26 mouse cellular contexts compared by ENCODE assay signal in genomic region chr4:118402701-118403100, GRCm38 (mm10). TPM values are rescaled to one million over a fixed set of nuclear protein-coding genes. Genes with fewer than 3 reads are reported as not detected.
DNase-seq lines count a peak whose midpoint lies in the region; TF ChIP-seq lines count a peak whose summit lies in the region.
"Had no signal": no experiment of that assay in that cellular context is flagged by ENCODE, and none has a peak within 500 bp of the region (broad histone marks: within the 10 kb centered on the region; RNA-seq: fewer than 3 reads in every experiment).

No protein-coding gene starts in this region.

- TF ChIP-seq POLR2A in liver, adult 2 months (IDR thresholded peaks at IDR 0.05; ENCODE audit: extremely low read depth, insufficient read depth, low read length): no peak

- peaks cover 3% of the 10 kb centered on the region; the same call in 1 of the 2 replicates for H3K79me2 ChIP-seq in liver, adult 2 months (ENCODE audit: control insufficient read depth, insufficient read depth, low read length)

- no peak for TF ChIP-seq CTCF in liver, adult 2 months (IDR thresholded peaks at IDR 0.05; ENCODE audit: low read depth, low read length)

- H3K27me3 ChIP-seq in liver, adult 2 months (ENCODE audit: control insufficient read depth, insufficient read depth, low read length): no peaks in the 10 kb centered on the region
- H3K27me3 ChIP-seq: forebrain, embryonic 13.5 days; heart, embryonic 15.5 days; intestine, embryonic 15.5 days; limb, embryonic 13.5 days; megakaryocyte, embryonic 14.5 days; midbrain, embryonic 12.5 days; neural tube, embryonic 12.5 days had no signal

- H3K9ac ChIP-seq in liver, adult 2 months (ENCODE audit: low read depth, low read length): no peak overlapping the region
- H3K9ac ChIP-seq: forebrain, embryonic 13.5 days; heart, embryonic 15.5 days; intestine, embryonic 15.5 days; limb, embryonic 13.5 days; midbrain, embryonic 12.5 days; neural tube, embryonic 12.5 days had no signal

- 45% methylated on average over 12 of the region's 12 CpGs for WGBS in liver, adult 2 months

- H3K27ac ChIP-seq in liver, adult 2 months (replicated peaks; ENCODE audit: insufficient read depth, low read depth, low read length): no peak overlapping the region
- H3K27ac ChIP-seq: forebrain, embryonic 13.5 days; heart, embryonic 15.5 days; hindbrain, postnatal 0 days; intestine, embryonic 15.5 days; kidney, postnatal 0 days; limb, embryonic 13.5 days; midbrain, embryonic 12.5 days; neural tube, embryonic 12.5 days had no signal

- H3K36me3 ChIP-seq in liver, adult 2 months (ENCODE audit: control insufficient read depth, insufficient read depth, low read length): no peaks in the 10 kb centered on the region; the same call in 1 of the 2 replicates

- no peak overlapping the region for H3K4me3 ChIP-seq in liver, adult 2 months (ENCODE audit: insufficient read depth, low read depth, low read length)
- H3K4me3 ChIP-seq: forebrain, embryonic 13.5 days; heart, embryonic 10.5 days; heart, embryonic 15.5 days; intestine, embryonic 15.5 days; limb, embryonic 13.5 days; megakaryocyte, embryonic 14.5 days; midbrain, embryonic 12.5 days; myocyte; neural tube, embryonic 12.5 days had no signal

- peaks cover 20% of the 10 kb centered on the region for H3K4me1 ChIP-seq in liver, adult 2 months (ENCODE audit: control insufficient read depth, insufficient read depth, low read length)
- H3K4me1 ChIP-seq: forebrain, embryonic 13.5 days; heart, embryonic 10.5 days; heart, embryonic 15.5 days; intestine, embryonic 15.5 days; limb, embryonic 13.5 days; neural tube, embryonic 12.5 days had no signal

- peak; percentile 59 for DNase-seq in adrenal gland, adult 2 months
- DNase-seq in adrenal gland, adult 18-20 months (ENCODE audit: low spot score in 2 of 2): no peak
- DNase-seq in liver, adult 2 months (ENCODE audit: extremely low read depth, low read depth, low spot score): peak; percentile 71
- no peak for DNase-seq in liver
- DNase-seq in adrenal gland, adult 8-10 months: peak; percentile 29
- peak; percentile 52 to 66 for DNase-seq in adrenal gland, postnatal 36 days
- DNase-seq in right cerebral cortex, adult 18-20 months: no peak
- no peak for DNase-seq in retina, embryonic 14.5 days (ENCODE audit: low spot score)
- DNase-seq: cerebellum, adult 18-20 months; cerebellum, postnatal 10 days; gastrocnemius, postnatal 10 days; kidney, adult 2 months; lung, postnatal 4 days; thymus, postnatal 14 days had no signal

RNA-seq across cellular contexts. Expression of gene Szt2, which starts 6.4 kb away (rescaled TPM):
- 10 to 100 TPM; 17.1 to 18.0 TPM for total RNA-seq in adrenal gland, adult 2 months (2021)
- polyA plus RNA-seq in adrenal gland, adult 2 months (2012; rRNA removed): 36.6 and 39.7 TPM in 2 replicates
- total RNA-seq in adrenal gland, adult 18-20 months (2021): 10 to 100 TPM; 13.9 to 19.2 TPM
- total RNA-seq in liver, adult 2 months (2014; rRNA removed): 3.0 and 5.2 TPM in 2 replicates
- polyA plus RNA-seq in liver, adult 2 months (2012; rRNA removed): 8.8 and 11.9 TPM in 2 replicates
- total RNA-seq in adrenal gland, adult 8-10 months (2022): 10 to 100 TPM; 22.4 to 45.1 (median 31.7) TPM
- total RNA-seq in adrenal gland, postnatal 36 days (2021): 10 to 100 TPM; 20.0 to 21.6 TPM

RNA-seq across cellular contexts. Expression of gene Med8, which starts 6.4 kb away (rescaled TPM):
- total RNA-seq in adrenal gland, adult 2 months (2021): 10 to 100 TPM; 55.6 to 68.1 TPM
- 10.6 and 12.1 TPM in 2 replicates for polyA plus RNA-seq in adrenal gland, adult 2 months (2012; rRNA removed)
- total RNA-seq in adrenal gland, adult 18-20 months (2021): 10 to 100 TPM; 62.3 to 68.5 TPM
- total RNA-seq in liver, adult 2 months (2014; rRNA removed): 37.0 and 40.3 TPM in 2 replicates
- polyA plus RNA-seq in liver, adult 2 months (2012; rRNA removed): 25.5 and 31.3 TPM in 2 replicates
- 10 to 100 TPM; 61.3 to 67.6 (median 66.8) TPM for total RNA-seq in adrenal gland, adult 8-10 months (2022)
- 10 to 100 TPM; 69.6 to 74.0 TPM for total RNA-seq in adrenal gland, postnatal 36 days (2021)

RNA-seq across cellular contexts. Expression of gene Elovl1, which starts 25.2 kb away (rescaled TPM):
- 100 to 1,000 TPM in 1 of 2 experiments, 10 to 100 TPM in 1; 81.0 to 123 TPM for total RNA-seq in adrenal gland, adult 2 months (2021)
- 158 and 228 TPM in 2 replicates for polyA plus RNA-seq in adrenal gland, adult 2 months (2012; rRNA removed)
- total RNA-seq in adrenal gland, adult 18-20 months (2021): 10 to 100 TPM; 61.2 to 86.0 TPM
- total RNA-seq in liver, adult 2 months (2014; rRNA removed): 16.9 and 23.1 TPM in 2 replicates
- 132 and 135 TPM in 2 replicates for polyA plus RNA-seq in liver, adult 2 months (2012; rRNA removed)
- total RNA-seq in adrenal gland, adult 8-10 months (2022): 100 to 1,000 TPM in 2 of 4 experiments, 10 to 100 TPM in 2; 73.8 to 108 (median 99.3) TPM
- 100 to 1,000 TPM in 1 of 2 experiments, 10 to 100 TPM in 1; 91.2 to 115 TPM for total RNA-seq in adrenal gland, postnatal 36 days (2021)

RNA-seq across cellular contexts. Expression of gene Cdc20, which starts 34.5 kb away (rescaled TPM):
- 1 to 10 TPM; 3.6 to 4.5 TPM for total RNA-seq in adrenal gland, adult 2 months (2021)
- polyA plus RNA-seq in adrenal gland, adult 2 months (2012; rRNA removed): 6.9 and 8.1 TPM in 2 replicates
- 1 to 10 TPM; 1.6 to 2.9 TPM for total RNA-seq in adrenal gland, adult 18-20 months (2021)
- 0.46 and 5.4 TPM in 2 replicates for total RNA-seq in liver, adult 2 months (2014; rRNA removed)
- 0.59 and 0.93 TPM in 2 replicates for polyA plus RNA-seq in liver, adult 2 months (2012; rRNA removed)
- 1 to 10 TPM; 2.7 to 4.8 (median 3.8) TPM for total RNA-seq in adrenal gland, adult 8-10 months (2022)
- 1 to 10 TPM; 7.6 to 8.5 TPM for total RNA-seq in adrenal gland, postnatal 36 days (2021)

RNA-seq across cellular contexts. Expression of gene Mpl, which starts 54.6 kb away (rescaled TPM):
- under 1 TPM in 1 of 2 experiments, not detected in 1; 0.17 TPM for total RNA-seq in adrenal gland, adult 2 months (2021)
- 0.04 TPM in 1 of 2 replicates, not detected in the other for polyA plus RNA-seq in adrenal gland, adult 2 months (2012; rRNA removed)
- under 1 TPM in 1 of 2 experiments, not detected in 1; 0.22 TPM for total RNA-seq in adrenal gland, adult 18-20 months (2021)
- not detected in 2 replicates for total RNA-seq in liver, adult 2 months (2014; rRNA removed)
- not detected in 2 replicates for polyA plus RNA-seq in liver, adult 2 months (2012; rRNA removed)
- total RNA-seq in adrenal gland, adult 8-10 months (2022): under 1 TPM in 1 of 4 experiments, not detected in 3; 0.15 TPM
- under 1 TPM in 1 of 2 experiments, not detected in 1; 0.13 TPM for total RNA-seq in adrenal gland, postnatal 36 days (2021)
- total RNA-seq: hindbrain, postnatal 0 days; layer of hippocampus, adult 18-20 months had no signal
- polyA plus RNA-seq: hindbrain, postnatal 0 days; myocyte had no signal

Comparison
In these comparisons a context has a peak if more than half of its experiments do, and no peak if none do; other contexts are left out.
1. DNase-seq: peak in adrenal gland, adult 2 months (single experiment), liver, adult 2 months (single experiment), adrenal gland, adult 8-10 months (single experiment) and adrenal gland, postnatal 36 days (2 of 2); none in adrenal gland, adult 18-20 months (0 of 2), liver (single experiment), right cerebral cortex, adult 18-20 months (single experiment) and retina, embryonic 14.5 days (single experiment).